Mouse (Mus musculus) olfactory bulb, adult 2 months (tissue): ENCODE data around the gene Olfr1026.

Source experiments
- CTCF ChIP-seq: fragments of 200-500 bp; IDR thresholded peaks from 2 replicates; pipeline ENCODE4 v1.5.1; 2012; ENCODE audit warnings: low read depth, mild to moderate bottlenecking, low read length, moderate library complexity; ENCODE audit not compliant: insufficient read depth
- POLR2A ChIP-seq: fragments of 200-500 bp; IDR thresholded peaks from 2 replicates; pipeline ENCODE4 v1.6.1; 2012; ENCODE audit warnings: mild to moderate bottlenecking, low read depth, low read length, moderate library complexity; ENCODE audit not compliant: insufficient read depth

DNA sequence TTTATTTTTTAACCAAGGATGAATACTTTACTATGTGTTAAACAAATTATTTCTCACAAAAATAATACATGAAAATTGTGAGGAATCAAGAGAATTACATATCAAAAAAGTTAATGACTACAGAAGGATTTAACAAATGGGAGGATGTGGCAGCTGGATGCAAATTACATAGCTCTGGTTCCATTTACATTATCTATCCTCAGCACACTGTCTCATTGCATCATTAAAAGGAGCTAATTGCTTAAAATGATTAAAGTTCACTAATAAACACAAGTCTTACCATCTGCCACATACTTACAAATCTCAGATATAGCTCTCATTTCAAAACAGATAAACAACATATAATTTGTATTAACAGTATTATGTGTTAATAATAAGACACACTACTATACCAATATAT lies 8.2 kb upstream of the Olfr1026 start:
- no peak for TF ChIP-seq CTCF
- no peak for TF ChIP-seq POLR2A
